Mouse (Mus musculus) spleen, postnatal 10 days (tissue): ENCODE results near the gene Gng12.

Experiments used
- DNase-seq, 2 experiments: peaks; one replicate each; pipeline ENCODE4 v3.0.0; 2021 to 2022; ENCODE audit warnings: low spot score in 2 of 2

Gng12 gene

DNA sequence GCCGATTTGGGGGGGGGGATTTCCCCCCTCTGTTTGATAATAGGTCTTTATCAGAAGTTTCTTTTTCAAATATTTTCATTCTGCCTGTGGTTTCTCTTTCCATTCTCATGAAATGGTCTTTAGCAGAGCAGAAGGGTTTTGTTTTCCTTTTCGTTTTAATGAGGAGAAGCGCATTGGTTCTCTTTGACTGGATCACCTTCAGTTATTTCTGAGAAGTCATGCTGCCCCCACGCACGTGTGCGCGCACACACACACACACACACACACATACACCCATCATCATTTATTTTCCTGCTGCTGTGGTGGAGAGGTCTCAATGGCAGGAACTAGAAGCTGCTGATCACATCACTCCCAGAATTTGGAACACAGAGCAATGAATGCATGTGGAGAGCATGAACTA, 20.8 kb downstream of the Gng12 start:
- no peak for DNase-seq

DNA sequence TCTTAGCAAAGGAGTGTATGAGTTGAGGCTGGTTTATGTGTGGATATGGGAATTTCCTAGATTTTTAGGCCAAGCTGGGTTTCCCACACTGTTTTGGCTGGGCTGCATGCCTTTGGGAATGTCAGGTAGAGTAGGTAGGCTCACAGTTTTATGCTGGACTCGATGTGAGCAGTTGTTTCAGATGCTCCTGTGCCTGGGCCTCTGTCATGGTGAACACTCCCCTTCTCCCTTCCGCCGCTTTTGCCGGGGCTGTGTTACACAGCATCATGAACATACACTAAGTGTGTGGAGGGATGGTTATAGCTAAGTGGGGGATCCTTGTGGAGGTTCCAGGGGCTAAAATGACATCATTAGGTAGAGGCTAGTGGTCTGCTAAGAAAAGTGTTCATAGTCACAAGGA, 24.6 kb downstream of the Gng12 start:
- no peak for DNase-seq

DNA sequence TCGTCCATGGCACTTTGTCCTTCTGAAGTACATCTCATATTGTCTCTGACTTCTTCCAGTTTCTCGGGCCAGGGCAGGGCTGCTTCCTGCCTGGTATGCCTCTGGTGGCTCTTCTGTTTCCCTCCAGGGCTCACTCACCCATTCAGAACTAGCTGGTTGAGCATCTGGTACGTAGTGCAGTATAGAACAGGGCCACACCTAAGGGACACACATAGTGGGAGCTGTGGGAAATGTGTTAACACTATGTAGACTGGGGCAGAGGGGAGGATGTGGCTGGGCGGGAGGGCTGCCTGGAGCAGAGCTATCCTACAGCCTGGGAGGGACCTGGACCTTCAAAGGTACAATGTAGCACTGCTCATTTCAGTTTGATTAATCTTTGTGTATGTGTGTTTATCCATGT, 25.6 kb downstream of the Gng12 start:
- no peak for DNase-seq

DNA sequence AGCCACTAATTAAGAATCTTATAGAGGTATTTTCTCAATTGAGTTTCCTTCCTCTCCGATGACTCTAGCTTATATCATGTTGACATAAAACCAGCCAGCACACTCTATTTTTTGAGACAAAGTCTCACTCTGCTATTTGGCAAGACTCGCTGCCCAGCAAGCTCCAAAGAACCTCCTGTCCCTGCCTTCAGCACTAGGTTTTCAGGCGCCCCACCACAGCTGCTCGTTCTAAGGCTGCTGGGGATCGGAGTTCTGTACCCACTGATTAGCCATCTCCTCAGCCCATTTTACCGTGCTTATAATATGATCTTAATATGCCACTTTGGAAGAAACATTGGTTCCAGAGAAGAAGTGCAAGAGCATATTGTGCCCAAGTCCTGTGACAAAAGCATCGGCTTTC, 26.3 kb downstream of the Gng12 start:
- no peak for DNase-seq

DNA sequence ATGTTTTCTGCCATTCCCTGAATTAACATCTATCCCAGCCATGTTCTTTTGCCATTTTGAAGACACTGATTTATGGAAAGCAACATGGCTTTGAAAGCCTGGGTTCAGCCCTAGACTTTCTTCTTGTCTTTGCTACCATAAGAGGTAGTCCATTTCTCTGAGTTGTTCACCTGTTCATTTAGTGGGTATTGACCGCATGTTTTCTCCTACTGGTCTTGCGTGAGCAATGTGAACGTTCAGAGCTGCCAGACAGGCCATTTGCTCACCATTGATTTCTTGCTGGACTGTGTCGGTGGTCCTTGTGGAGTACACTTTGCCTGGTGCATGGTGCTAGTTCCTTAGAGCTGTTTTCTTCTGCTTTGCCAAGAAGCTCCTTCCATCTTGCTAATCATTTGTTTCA, 27.7 kb downstream of the Gng12 start:
- DNase-seq, result no peak

DNA sequence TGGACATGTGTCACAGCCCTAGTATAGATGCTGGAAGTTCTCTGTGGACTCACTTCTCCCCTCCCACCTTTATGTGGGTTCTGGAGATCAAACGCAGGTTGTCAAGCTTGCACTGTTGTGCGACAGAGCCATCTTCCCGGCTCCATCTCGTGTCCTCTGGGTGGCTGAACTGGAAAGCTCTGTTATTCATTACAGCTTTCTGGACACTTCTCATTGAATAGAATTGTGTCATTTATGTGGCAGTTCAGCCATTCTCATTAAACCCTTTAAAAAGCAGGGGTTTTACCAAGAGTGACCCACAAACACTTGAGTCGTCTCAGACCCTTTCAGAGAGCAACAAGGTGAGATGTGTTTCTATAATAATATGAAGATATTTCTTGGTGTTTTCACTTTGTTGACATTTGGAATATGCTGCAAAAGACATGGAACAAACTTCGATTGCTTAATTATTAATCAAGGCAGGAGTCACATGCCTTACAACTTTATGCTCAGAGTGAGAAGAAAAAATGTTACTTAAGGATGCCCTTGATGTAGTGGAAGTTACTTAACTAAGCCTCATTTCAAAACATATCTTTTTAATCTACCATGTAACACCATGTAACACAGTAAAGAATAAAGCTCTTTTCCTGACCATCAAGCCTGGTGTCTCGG, 28.2 kb downstream of the Gng12 start:
- no peak for DNase-seq

DNA sequence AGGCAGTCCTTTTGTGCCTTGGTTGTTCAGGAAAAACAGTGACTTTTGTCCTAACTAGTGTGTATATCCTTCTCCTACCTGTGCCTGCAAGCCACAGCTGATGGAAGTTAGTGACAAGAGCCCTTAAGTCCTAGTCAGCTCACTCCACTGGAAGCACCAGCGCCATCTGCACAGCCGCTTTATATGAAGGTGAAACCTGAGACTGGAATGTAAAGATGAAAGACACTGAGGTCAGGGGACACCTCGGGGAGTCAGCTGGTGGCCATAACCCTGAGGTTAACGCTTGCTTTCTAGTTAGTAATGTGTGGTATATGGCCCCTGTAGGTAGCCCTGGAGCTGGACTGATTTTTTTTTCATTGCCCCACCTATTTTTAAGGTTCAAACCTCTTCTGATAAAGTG, 30.1 kb downstream of the Gng12 start:
- DNase-seq, result no peak

DNA sequence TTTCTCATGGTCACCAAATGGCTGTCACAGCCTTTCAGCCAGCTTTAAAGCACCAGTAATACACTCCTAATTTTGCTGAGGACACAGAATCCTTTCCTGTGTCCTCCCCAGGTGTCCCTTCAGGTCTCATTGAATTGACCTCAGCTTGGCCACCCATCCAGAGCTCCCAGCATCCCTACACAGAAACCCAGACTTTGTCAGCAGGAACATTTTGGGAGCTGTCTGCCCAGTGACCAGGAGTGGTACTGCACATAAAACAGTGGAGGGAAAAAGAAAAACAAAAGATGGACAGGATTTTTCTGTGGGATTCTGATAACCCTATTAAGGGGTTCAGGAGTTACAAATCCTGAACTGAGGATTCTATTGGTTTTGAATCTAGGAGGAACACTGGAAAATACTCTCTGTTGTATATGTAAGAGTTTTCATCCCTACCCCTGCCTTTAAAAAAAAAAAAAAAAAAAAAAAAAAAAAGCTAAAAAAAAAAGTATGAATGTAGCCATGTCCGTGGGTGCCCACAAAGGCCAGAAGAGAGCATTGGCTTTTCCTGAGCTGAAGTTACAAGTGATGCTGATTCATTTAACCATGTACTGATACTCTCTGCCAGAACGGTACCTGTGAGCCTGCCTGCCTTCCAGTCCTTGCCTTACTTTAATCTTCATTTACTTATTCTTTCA, 32.9 kb downstream of the Gng12 start:
- no peak for DNase-seq

DNA sequence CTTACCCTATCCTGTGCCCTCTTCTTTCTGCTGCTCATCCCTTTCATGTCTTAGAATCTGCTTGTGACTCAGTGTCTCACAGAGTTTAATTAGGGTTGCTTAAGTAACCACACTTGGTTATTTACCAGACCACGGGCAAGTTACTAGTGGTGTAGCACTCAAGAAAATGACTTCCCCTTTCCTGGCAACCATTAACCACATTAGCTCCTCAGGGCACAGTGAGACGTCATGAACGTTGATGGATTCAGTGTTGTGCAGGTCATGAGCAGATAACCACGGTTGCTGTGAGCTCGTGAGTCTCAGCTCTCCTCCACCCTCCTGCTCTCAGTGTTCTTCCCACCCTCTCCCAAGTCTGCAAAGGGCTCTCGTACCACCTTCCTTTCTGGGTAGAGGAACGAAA, 33.5 kb downstream of the Gng12 start:
- DNase-seq, result no peak

DNA sequence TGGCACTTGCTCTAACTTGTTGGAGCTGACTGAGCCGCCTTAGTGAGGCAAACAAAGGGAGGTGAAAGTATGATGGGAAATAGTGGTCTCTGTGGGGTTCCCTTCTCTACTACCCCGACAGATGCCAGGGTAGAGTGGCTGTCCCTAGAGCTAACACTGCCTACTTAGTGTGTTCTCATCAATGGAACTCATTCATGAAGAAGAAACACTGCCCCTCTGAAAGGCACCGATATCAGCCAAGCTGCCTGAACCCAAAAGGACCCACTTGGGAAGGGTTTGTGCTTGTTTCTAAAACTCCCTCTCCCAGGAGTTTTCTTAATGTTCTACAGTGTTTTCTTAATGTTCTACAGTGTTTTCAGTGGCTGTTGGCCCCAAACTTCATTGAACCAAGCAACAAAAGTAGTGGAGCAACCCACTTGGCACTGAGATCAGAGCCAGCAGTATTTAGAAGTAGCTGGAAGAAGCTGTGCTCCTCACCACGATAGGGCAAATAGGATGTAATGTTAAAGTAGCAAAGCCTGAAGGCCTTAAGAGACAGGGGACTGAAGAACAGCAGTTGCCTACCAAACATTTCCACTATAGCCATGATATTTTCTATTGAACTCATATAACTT, 36.1 kb downstream of the Gng12 start:
- DNase-seq, result no peak

DNA sequence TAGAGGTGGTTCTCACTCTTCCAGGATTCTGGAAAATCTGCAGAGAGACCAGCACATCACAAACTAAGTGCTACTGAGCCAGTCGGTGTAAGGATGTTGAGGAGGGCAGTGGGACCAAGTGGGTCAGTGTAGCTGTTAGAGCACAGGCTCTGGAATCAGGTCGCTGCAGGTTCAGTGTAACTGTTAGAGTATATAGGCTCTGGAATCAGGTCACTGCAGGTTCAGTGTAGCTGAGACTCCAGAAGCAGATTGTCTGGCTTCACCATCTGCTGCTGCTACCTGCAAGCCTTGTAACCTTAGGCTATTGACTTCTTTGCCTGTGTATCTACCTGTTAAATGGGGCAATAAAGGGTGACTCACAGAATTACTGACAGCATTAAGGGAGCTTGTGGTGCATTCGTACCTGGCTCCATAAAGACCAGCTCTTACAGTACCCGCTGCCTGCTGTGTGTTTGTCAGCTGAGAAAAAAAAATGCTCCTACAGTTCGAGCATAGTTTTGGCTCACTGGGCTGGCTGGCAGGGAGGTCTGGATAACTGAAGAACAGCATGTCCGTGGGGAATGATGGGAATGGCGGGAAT, 44.5 kb downstream of the Gng12 start:
- DNase-seq, result no peak

DNA sequence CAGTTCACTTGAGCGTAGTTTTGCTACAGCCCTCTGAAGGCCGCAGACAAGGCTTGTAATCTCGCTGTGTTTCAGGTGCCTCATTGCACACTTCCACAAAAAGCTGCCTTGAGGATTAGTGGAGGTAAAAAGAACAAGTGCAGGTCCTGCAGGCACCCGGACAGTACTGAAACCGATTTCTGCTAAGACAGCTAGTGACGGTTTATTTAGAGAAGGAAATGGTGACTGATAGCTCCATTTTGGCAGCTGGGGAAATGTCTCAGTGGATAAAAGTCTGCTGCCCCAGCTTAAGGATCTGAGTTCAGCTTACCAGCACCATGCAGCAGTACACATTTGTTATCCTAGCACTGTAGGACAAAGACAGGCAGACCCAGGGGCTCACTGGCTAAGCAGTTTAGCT, 45.6 kb downstream of the Gng12 start:
- DNase-seq, result no peak

DNA sequence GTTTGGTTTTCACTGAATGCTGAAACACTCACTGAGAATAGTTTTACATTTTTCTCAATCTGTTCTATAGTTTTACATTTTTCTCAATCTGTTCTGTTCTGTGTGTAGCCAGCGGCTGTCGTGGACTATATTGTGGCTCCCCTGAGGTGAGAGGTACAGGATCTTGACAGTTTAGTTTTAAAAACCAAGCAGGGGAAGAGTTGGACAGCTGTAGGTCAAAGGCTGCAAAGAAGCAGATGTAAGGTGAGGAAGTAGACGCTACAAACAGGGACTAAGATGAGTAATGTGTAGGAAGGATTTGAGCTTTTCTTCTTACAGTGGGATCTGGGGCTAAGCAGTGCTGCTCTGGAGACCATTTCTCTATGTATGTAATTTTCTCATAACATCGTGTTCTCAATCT, 46.6 kb downstream of the Gng12 start:
- no peak for DNase-seq

DNA sequence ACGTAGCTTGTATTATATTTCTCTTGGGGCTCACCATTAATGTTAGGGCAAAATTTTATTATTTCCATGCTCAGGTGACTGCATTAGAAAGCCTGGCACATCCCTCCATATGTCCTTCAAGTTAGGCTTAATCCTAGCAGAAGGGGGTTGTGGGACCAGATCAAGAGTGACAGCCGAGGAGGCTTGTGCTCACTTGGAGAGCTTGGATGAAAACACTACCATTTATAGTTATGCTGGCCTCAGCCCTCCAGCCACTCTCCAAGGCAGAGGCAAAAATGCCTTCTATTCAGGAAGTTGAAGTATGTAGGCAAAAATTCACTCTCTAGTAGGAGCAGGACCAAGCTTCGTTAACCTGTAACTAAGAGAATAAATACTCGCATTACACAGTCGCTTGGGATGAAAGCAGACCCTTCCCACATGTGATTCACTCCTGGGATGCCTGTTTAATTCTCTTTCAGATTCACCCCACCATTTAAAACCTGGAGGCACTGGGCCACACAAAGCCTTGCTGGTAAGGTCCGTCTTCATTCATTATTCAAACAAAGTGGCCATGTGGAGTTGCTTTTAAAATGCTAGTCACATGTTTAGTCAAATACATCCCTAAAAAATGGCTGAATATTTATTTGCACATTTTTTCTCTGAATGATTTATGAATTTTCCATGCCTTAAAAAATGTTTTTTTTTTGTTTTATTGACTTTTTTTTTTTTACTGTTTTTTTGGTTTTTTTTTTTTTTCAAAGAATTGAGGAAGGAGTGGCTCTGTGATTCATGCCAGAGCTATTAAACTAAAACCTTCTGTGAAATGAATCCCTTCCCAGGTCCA, 47.4 kb downstream of the Gng12 start:
- DNase-seq, result no peak

DNA sequence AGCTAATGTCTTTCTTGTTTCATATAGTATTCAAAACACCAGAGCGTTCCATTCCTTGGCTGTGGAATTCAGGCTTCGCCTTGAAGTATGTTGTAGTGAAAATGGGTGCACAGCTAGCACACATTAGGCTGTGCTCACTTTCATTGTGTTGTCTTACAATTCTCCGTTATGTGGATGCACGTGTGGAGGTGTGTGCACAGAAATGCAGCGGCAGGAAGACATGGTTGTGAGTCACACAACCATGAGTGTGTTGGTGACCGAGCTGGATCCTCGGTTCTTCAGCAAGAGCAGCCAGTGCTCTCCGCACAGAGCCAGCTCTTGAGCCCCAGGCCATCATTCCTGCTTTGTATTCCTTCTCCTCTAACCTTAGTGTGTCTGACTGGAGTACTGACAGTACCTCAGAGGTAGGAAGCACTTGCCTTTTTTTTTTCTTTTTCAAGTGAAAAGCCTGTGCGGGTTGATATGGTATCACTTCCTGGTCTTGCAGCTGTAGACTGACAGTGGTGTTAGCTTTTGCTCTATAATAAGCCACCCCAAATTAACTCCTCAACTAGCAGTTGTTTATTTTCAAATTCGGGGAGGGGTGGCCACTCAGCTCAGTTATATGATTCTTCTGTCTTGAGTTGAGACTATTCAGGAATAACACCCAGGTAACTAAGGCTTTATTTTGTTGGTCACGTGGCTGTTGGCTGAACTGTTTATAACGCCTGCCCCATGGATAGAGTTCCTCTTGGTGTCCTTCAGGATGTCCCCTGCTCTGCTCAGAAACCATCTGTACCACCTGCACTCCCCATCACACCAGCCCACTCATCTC, 48.2 kb downstream of the Gng12 start:
- DNase-seq, result no peak

DNA sequence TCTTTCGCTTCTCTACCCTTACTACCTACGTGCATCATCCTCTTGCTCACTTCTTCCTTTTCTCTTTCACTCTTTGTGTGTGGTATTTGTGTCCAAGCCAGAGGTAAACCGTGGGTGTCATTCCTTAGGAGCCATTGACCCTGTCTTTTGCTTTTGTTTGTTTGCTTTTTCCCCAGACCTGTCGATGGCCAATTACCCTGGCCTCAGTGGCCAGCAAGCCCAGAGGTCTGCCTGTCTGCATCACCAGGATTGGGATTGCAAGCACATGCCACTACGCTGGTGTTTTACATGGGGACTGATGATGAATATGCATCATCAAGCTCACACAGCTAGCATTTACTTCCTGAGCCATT, 48.8 kb downstream of the Gng12 start:
- DNase-seq, result no peak

DNA sequence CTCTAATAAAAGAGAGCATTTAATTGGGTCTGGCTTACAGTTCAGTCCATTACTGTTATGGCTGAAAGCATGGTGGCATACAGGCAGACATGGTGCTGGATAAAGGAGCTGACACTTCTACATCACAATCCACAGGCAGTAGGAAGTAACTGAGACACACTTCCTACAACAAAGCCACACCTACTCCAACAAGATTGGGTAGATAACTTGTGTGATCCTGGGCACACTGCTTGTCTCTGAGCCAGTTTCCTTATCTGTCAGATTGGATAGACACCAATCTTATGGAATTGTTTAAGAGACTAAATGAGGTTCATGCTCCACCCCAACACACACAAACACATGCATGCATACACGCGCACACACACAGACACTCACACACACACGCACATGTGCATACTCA, 51.9 kb downstream of the Gng12 start:
- no peak for DNase-seq

DNA sequence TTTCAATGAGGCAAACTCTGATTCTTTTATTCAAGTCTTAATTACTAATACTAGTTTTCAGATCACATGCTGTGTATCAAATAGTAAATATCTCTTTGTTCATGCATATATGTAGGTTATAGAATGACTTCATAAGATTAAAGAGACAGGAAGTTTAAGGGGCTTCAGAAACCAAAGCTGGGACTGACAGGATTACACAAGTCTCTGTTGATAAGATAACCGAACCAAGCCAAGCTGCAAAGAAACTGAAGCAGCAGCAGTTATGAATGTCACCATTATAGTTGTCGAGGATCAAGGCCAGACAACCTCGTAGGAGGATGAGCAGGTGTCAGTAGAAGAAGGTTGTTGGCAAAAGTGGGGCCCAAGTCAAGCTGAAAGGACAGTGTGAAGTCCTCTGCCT, 52.7 kb downstream of the Gng12 start:
- DNase-seq, result no peak

DNA sequence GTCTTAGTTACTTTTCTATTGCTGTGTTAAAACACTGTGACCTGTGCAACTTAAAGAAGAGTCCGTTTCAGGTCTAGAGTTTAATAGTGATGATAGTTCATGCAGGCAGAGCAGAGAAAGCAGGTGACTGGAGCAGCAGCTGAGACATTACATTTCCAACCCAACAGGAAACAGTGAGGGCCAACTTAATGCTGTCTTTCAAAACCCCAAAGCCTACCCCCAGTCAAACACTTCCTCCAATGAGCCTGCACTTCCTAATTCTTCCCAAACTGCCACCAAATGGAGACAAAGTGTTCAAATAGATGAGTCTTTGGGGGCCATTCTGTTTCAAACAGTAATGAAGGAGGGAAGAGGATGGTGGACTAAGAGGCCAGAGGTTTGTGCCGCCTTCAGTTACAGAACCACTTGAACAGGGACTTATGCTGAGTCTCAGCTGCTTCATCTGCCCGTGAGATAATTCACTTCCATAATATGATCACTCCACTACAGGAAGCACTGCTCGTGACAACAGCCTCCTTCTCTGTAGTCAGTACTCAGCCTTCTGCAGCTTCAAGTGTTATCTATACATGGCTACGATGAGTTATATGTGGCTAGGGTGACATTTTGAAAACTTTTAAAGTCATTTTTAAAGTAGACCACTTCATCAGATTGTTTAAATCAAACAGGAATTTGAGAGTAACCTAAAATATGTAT, 55.7 kb downstream of the Gng12 start:
- no peak for DNase-seq

DNA sequence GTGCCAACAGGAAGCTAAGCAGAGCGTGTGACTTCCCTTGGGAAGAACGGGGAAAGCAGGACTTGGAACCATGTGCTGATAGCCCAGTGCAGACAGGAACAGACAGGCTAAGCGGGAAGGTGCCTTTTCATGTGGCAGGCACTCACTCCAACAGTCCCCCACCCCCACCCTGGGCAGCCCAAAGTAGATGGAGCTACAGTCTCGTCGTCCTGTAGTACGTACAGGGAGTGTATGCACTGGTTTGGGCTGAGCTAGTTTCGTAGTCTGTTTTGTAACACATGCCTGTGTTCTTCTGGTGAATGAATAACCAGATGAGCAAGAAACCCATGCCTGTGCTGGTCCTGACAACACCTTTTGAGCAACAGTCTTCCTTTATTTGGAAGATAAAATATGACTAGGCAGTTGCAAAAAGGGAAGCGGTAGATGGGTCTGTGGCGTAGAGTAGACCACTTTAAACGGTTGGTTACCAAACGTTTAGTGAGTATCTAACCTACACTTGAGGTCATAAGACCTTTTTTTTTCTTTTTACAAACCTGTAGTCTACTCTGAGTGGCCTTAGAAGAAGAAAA, 57.8 kb downstream of the Gng12 start:
- no peak for DNase-seq
